Mouse (Mus musculus): ENCODE data around the gene Bad.

Bad gene

GRCm38 (mm10) chr19:6934195-6934977, 7.3 kb upstream of the Bad start, which contains the start of gene Kcnk4:
TSS of gene Kcnk4 (minus strand) at chr19:6934515.
- DNase-seq (ENCODE audit: low spot score in 2 of 2), result no peak

GRCm38 (mm10) chr19:6936299-6936698, 5.4 kb upstream of the Bad start:
- DNase-seq (ENCODE audit: low spot score in 2 of 2), result no peak

GRCm38 (mm10) chr19:6937541-6938465, 3.9 kb upstream of the Bad start:
- no peak for DNase-seq (ENCODE audit: low spot score in 2 of 2)

GRCm38 (mm10) chr19:6939106-6940002, 2.3 kb upstream of the Bad start:
- DNase-seq (ENCODE audit: low spot score in 2 of 2), result no peak

- no peak for DNase-seq (ENCODE audit: low spot score in 2 of 2)
Measured at GRCm38 (mm10) chr19:6940396-6941351, 987 bp upstream of the Bad start.

- DNase-seq (ENCODE audit: low spot score in 2 of 2), result peak; percentile 91 to 95
Measured at GRCm38 (mm10) chr19:6942249-6942691, 609 bp downstream of the Bad start, which contains the start of gene Gpr137. TSS of gene Gpr137 (minus strand) at chr19:6942480.

- no peak for DNase-seq (ENCODE audit: low spot score in 2 of 2)
Measured at GRCm38 (mm10) chr19:6942764-6943163, 1.1 kb downstream of the Bad start.

- DNase-seq (ENCODE audit: low spot score in 2 of 2), result no peak
Measured at GRCm38 (mm10) chr19:6943709-6944108, 2.0 kb downstream of the Bad start.

GRCm38 (mm10) chr19:6947742-6948141, 6.1 kb downstream of the Bad start:
- no peak for DNase-seq (ENCODE audit: low spot score in 2 of 2)

GRCm38 (mm10) chr19:6948186-6948585, 6.5 kb downstream of the Bad start:
- no peak for DNase-seq (ENCODE audit: low spot score in 2 of 2)

GRCm38 (mm10) chr19:6949532-6949931, 7.9 kb downstream of the Bad start:
- DNase-seq (ENCODE audit: low spot score in 2 of 2), result no peak

- DNase-seq (ENCODE audit: low spot score in 2 of 2), result no peak
Measured at GRCm38 (mm10) chr19:6949951-6950350, 8.3 kb downstream of the Bad start.

GRCm38 (mm10) chr19:6950613-6951153, 9.0 kb downstream of the Bad start:
- peak; percentile 41 to 66 for DNase-seq (ENCODE audit: low spot score in 2 of 2)

- peak; percentile 88 to 95 for DNase-seq (ENCODE audit: low spot score in 2 of 2)
Measured at GRCm38 (mm10) chr19:6951381-6951968, 9.8 kb downstream of the Bad start.

- peak; percentile 78 to 79 for DNase-seq (ENCODE audit: low spot score in 2 of 2)
Measured at GRCm38 (mm10) chr19:6951994-6952711, 10.5 kb downstream of the Bad start.

- peak; percentile 60 to 79 for DNase-seq (ENCODE audit: low spot score in 2 of 2)
Measured at GRCm38 (mm10) chr19:6952712-6953037, 11.0 kb downstream of the Bad start.

GRCm38 (mm10) chr19:6954046-6954445, 12.4 kb downstream of the Bad start:
- peak in 1 of 2 experiments; percentile 32 for DNase-seq (ENCODE audit: low spot score in 2 of 2)

GRCm38 (mm10) chr19:6955424-6955823, 13.8 kb downstream of the Bad start:
- DNase-seq (ENCODE audit: low spot score in 2 of 2), result no peak

- no peak for DNase-seq (ENCODE audit: low spot score in 2 of 2)
Measured at GRCm38 (mm10) chr19:6956461-6956860, 14.8 kb downstream of the Bad start.

All from urinary bladder, adult 18-20 months (tissue).